Mouse (Mus musculus) T-helper 17 cell (primary cell): ENCODE measurements at regions not wholly inside any gene's neighbourhood (a gene's known extent, or its start where the extent isn't known, plus 50 kb on each side); places are given as distances from the start of the nearest gene placed in this dataset.

Experiments
- in situ Hi-C, 2 experiments: fragments of 300-600 bp; cut with MboI, MseI; formaldehyde crosslinking; loops; 1 replicate in 1 of 2; 2 replicates in 1 of 2; pipeline ENCODE4 v1.15.1; 2025; ENCODE audit warnings: high pct_unique_total_duplicates in 2 of 2

DNA sequence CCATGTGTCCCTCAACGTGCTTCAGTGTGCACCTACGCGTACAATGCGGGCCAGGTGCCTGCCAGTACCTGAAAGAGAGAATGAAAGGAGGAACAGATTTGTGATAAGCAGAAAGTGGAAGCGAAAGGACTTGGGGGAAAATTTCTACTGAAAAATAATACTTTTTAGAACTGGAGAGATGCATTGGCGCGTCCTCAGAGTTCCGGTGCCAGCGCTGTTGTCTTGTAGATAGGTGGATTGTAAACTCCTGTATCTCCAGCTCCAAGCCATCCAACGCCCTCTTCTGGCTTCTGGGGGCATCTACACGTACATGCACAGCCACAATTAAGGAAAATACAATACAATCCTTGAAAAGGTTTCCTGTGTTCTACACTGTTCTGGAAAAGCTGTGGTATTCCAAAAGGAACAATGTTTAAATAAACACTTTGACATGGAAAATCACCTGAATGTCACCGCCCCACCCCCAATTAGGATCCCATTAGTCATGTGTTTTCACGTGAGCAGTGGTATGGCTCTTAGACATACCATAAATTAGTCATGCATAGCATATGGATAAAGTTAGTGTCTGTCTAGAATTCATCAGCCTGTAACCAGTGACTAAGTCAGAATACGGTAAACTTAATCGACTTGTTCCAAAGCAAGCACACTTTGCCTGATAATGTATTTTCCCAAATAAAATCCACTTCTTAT lies 90.7 kb upstream of the Fam3c start:
- in situ Hi-C loops: loop anchor here in 1 of 2 experiments (10.0 kb wide), 1 partner anchor 922 kb away; no protein-coding TSS in a partner anchor

DNA sequence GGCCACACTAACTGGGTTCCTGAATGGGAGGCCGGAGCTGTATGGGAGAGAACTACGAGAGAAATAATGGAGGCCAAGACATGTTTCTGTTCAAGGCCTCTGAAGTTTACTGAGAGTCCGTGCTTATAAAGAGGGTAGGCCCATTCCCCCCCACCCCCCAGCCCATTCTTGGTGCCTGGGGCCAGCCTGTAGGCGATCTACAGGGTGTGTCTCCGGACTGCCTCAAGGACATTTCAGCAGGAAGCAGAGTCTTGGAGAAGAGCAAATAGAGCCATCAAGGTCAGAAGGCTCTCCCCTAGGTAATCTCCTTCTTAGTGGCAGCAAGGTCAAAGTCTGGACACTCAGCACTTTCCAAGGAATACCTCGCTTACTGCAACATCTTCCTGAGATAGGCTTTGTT lies 88.8 kb upstream of the Fam3c start:
- in situ Hi-C loops: loop anchor here in 1 of 2 experiments (10.0 kb wide), 1 partner anchor 920 kb away; no protein-coding TSS in a partner anchor

DNA sequence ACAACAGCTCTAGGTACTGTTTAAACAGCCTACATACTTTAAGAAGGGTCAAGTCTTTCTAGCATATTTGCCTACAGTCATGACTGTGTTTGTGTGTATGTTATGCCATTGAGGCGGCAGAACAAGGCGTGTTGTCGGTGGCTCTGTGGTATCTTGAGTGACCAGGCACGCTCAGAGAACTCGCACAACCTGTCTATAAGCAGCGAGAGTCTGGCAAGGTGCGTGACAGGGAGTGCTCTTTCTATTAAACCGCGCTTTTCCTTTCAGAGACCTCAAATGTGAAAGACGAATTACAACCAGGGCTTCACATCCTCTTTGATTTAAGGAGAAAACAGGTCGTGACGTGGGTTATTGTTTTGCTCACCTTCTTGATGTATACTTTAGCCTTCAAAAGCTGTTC lies 88.2 kb upstream of the Fam3c start:
- in situ Hi-C loops: loop anchor here in 1 of 2 experiments (10.0 kb wide), 1 partner anchor 919 kb away; no protein-coding TSS in a partner anchor

DNA sequence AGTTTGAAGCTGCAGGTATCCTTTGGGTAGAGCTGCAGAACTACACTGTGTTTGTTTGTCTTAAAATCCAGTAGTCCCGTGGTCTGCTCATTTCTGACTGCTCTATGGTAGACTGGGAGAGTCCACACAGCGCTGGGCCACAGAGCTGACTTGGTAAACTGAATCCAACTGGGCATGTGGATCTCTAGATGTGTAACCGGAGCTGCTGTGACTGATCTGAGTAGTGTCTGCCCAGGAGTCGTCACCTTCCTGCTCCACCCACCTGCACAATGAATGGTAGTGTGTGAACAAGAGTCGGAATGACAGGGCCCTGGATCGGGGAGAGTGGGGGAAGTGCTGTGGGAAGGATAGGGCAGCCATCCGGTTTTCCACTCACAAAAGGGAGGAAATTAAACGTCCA lies 87.5 kb upstream of the Fam3c start:
- in situ Hi-C loops: loop anchor here in 1 of 2 experiments (10.0 kb wide), 1 partner anchor 919 kb away; no protein-coding TSS in a partner anchor

DNA sequence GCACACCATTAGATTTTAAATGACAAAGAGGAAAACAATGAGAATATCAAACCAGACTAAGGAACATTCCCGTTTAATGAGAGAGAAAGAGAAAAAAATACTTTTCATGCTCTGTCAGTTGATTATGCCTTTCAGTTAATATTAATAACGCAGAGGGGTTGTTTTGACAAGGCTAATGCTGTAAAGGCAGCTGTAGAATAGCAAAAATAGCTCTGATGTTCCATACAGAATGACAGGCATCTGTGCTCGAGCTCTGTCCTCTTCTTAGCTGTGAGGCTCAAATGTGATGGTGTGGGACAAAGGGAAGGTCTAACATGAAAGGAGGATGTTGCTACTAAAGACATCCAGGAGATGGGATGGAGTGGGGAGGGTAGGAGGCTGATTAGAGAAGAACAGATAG lies 87.1 kb upstream of the Fam3c start:
- in situ Hi-C loops: loop anchor here in 1 of 2 experiments (10.0 kb wide), 1 partner anchor 918 kb away; no protein-coding TSS in a partner anchor

DNA sequence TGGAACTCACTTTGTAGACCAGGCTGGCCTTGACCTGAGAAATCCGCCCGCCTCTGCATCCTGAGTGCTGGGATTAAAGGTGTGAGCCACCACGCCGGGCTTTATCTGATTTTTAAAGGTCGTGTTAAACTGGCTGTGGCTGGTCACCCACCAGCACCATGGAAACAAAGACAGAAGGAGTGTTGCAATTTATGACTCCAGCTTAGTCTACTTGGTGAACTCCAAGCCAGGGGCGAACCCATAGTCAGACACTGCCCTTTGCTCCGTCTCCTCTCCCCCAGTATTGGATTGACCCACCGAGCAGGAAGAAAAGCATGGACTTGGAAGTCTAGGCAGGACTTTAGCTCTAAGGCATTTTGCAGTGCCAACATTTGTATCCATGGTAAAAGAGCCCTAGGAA lies 86.5 kb upstream of the Fam3c start:
- in situ Hi-C loops: loop anchor here in 1 of 2 experiments (10.0 kb wide), 1 partner anchor 918 kb away; no protein-coding TSS in a partner anchor

DNA sequence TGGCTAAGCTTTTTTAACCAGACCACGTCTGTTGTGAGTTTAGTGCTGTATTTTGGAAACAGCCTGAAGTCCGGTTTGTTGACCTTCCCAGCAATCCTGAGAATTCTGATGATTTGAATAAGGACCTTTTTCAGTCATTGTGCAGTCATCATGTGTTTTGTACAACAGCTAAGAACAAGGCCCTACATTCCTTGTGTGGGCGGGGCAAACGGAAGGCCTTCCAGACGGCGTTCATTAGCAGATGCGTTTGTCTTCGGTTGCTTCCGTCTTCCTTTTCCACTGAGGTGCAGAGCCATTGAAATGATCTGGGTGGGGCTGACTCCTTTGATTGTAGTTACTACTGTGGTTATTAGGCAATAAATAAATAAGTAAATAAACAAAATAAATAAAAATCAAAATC lies 83.8 kb upstream of the Fam3c start:
- in situ Hi-C loops: loop anchor here (10.0 kb wide), 2 partner anchors 325 to 915 kb away; no protein-coding TSS in a partner anchor

DNA sequence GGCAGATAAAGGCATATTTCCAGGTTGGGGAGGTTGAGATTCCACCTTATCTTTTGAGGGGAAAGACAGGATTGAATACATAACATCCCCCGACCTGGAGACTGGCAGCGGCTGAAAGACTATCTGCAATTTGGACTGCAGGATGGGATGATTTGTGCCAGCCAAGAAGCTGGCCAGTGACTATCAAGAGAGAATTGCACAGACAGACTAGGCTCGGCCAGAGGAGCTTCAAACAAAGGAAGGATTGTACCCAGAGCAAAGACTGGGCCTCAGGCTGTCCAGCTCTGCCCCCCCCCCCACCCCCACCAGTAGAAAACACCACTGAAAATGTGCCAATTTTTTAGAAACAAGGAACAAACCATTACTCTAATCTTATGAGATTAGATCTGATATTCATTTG lies 73.0 kb upstream of the Fam3c start:
- in situ Hi-C loops: no loop called here

DNA sequence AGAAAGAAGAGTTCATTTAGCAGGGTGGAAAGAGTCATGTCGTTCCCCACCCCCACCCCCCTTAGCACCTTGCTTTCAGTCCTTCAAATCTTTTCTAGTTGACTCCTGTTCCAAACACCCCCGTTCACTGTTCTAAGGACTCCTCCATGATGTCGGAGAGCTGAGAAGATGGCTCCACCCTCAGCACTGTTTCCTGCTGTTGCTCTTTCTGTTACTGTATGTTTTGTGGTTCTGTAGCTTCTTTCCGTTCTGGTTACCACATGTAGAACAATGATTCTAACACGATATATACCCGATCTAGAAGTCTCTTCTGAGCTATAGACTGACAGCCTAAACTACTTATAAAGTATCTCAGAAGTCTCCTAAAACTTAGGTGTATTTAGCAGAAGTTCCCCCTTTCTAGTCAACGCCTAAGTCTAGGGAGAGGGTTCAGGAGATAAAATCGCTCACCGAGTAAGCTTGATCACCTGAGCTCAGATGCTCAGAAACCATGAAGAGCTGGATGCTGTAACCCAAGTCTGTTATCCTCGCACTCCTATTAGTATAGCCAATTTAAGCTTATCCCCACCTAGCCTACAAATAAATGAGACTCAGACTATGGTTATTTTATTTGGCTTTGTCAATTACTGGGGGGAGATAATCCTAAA lies 68.2 kb upstream of the Fam3c start:
- in situ Hi-C loops: loop anchor here in 1 of 2 experiments (5.0 kb wide), 1 partner anchor 87 kb away; no protein-coding TSS in a partner anchor

DNA sequence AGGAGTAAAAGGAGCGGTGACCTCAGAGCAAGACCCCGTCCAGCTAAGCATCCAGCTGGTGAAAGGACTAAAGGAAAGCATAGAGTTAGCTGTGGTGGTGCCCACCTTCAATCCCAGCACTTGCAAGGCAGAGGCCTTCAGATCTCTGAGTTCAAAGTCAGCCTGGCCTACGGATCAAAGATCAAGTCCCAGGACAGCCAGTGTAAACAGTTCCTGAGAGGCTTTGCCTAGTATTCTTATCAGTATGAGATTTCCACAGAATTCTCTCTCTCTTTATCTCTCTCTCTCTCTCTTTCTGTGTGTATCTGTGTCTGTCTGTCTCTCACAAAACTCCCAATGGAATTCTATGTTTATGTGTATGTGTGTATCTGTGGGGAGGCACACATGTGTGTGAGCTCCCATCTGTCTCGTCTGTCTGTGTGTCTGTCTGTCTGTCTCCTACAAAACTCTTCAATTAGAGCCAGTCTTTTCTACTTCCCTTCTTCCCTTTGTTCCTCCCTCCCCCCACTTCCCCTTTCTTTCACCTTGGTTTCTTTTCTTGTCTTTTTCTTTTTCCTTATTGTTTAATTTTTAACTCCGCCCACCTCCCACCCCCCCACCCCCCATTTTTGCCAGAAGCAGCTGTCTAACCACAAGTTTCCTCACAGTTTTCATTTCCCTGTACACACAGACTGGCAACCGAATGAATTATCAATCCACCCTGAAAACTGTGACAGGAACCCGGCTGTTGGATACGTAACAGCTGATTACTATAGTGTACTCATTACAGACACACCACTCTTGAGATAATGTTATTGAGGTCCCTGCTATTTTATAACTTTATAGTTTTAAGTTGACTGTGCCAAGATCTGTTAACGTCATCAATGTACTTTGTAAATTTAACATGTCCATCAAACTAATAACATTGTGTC lies 67.3 kb upstream of the Fam3c start:
- in situ Hi-C loops: loop anchor here in 1 of 2 experiments (5.0 kb wide), 1 partner anchor 86 kb away; no protein-coding TSS in a partner anchor

DNA sequence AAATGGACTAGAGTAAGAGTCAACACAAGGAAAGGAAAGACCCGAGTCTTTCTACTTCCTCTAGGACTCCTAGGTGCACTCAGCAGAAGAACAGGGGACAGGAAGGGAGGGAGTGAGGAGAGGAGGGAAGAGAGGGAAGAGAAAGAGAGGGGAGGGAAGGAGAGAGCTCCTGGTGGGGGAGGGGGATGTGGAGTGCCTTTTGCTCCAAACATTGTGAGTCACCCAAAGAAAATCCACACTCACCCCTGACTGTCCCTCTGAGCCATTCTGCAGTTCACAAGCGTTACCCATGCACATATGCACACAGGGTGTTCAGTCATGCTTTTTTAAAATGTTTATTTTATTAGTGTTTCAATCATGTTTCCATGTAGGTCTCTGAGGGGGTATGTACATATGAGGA lies 65.5 kb upstream of the Fam3c start:
- in situ Hi-C loops: loop anchor here in 1 of 2 experiments (5.0 kb wide), 1 partner anchor 84 kb away; no protein-coding TSS in a partner anchor

DNA sequence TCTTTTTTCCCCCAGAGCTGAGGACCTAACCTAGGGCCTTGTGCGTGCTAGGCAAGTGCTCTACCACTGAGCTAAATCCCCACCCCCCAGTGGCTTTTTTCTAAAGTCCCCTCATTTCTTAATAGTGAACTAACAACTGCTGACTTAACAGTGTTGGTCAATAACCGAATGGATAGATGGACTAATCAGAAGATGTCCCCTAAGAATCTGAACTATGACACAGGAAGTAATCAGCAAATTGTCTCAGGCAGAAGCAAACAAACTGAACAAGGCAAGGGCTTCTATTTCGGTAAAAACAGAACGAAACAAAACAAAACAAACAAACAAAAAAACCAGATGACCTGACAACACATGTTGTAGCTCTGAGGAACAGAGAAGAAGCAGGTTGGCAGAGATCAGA lies 62.2 kb upstream of the Fam3c start:
- in situ Hi-C loops: no loop called here

DNA sequence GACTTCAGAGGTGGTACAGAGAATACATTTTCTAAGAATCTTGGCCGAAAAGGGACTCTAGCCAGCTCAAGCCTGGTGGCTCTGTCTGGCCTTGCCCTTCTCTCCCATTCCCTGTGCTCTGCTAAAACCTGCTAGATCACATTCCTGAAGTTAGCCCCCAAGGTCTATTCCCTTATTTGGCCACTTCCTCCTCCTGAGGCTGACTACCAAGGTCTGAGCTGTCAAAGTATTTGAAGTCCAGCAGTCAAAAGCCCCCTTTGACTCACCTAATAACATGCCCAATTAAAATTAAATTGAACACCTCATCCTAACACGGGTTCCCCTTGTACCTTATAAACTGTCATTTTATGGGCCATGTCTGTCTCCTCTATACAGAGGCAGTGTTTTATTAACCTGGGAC lies 61.1 kb upstream of the Fam3c start:
- in situ Hi-C loops: no loop called here

DNA sequence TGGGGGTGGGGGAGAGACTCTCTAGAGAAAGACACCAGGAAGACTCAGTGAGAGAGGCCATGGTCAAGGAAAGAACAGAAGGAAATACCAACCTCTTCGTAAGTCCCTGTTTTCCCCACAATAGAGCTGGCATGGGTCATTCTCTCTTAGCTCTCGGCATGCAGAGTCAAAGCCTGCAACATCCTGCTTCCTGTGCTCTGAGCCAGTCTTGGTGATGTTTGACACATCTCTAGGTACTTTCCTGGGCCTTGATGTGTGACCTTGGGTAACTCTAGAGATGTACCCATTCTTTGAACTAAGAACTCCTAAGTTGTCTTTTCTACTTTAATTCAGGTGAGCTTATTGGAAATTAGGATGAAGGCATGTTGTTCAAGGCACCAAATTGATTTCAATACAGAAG lies 55.8 kb upstream of the Fam3c start:
- in situ Hi-C loops: loop anchor here in 1 of 2 experiments (5.0 kb wide), 1 partner anchor 34 kb away; no protein-coding TSS in a partner anchor

DNA sequence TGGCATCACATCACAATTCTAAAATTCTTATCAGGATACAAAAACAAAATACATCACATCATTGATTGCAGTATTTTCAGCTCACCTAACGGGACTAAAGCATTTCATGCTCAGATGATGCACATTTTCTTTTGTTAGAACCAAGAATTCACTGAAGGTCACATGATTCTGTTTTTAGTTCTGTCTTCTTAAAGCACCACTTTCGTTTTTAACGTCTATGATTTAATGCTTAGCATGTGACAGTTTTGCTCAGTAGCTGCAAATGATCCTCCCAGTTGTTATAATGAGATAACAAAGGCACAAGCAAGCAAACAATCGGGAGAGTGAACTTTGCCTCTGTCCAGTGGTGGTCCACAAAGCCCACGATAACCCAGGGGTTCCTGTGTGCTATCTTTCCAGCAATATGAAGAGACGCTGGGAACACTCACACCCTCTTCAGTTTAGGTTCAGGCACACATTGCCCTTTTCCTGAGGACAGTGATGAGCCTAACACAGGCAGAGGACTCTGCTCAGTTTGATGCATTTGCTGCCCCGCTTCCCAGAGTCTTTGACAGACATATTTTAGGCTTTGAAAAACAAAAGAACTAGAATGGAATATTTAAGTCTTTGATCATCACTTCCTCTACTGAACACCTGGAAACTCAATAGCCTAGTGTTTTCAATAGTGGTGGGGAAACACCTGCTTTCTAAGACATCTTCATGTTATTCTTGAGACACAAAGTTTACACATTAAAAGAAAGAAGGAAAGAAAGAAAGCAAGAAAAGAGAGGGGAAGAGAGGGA lies 53.0 kb upstream of the Fam3c start:
- in situ Hi-C loops: no loop called here
